Mouse (Mus musculus): ENCODE measurements around the gene Taok2.
"Not testable (repeated sequence)": the region's sequence is repeated elsewhere in the genome, so short reads cannot be mapped to it uniquely, and the experiment has no call there.

The Taok2 gene

DNA sequence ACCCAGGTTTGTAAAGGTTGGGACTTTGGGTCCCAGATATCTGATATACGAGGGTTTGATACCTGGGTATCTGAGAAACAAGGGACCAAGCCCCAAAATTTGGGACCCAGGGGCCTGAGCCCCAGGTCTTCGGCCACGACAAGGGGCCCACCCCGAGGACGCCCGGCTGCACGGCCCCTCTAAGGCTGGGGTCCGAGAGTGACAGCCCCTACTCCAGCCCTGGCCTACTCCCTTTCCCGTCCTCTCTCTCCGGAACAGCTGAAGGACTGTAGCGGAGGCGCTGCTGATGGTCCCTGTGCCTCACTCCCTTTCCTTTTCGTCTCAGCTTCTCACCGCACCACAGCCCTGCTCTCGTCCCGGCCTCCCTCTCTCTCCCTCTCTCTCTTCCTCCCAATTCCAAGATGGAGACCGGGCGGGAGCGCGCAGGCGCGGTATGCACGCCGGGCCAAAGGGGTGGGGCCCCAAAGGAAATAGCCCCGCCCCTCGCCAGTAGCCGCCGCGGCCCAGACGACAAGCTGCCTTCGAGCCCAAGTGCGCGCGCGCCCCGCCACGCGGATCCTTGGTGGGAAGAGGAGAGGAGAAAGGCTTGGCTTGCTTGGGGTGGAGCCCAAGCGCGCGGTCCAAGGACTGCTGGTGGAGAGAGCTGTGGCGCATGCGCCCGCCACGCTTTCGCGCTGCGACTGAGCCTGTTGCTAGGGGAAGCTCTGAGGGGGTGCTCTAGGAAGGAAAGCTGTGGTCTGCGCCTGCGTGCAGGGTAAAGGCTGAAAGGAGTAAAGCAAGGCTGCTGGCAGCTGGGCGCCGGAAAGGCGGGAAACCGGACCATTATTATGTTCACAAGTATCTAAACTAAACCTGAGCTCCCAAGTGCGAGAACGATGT is at the start of gene Taok2:
Taok2 (minus strand) TSS at position 418 of the 879 bp plus-strand sequence.
- DNase-seq = peak; percentile 99

DNA sequence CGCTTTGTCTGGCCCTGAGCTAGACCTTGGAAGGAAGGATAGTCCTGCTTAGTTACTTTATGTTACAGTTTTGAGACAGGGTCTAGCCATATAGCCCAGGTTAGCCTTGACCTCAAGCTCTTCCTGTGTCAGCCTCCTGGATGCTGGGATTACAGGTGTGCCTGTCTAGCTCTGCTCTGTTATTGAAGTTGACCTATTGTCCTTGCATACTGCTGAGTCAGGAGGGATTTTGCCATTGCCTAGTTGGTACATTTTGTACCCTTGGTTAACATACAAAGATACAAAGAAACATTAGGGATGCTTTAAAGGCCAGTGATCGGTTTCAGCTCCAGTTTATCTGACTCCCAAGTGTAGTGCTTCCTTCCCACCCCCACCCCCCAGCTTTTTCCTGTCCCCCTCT is 48.1 kb upstream of the Taok2 start:
- no peak for DNase-seq

GRCm38 (mm10) chr7:126929046-126929445 is 44.5 kb upstream of the Taok2 start:
- no peak for DNase-seq

DNA sequence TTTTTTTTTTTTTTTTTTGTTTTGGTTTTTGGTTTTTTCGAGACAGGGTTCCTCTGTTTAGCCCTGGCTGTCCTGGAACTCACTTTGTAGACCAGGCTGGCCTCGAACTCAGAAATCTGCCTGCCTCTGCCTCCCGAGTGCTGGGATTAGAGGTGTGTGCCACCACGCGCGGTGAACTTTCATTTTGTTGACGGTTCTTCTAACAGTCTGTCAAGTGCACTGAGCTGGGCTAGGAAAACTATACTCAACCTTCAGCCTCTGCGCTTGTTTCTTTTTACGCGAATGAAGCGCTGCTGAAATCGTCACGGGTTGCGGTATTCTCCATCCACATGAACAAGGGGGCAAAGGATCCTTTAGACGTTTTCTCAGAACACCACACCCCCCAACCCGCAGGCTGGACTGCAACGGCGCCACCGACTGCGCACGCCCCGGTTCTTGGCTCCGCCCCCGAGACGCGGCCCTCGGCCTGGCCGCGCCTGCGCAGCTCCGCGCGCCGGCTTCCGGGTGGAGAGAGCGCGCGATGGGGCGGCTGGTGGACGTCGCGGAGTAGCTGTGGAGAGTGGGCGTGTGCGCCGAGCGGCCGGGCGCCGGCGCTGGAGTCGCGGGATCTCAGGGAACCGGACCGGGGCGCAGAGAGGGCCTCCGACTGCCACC is 44.0 kb upstream of the Taok2 start, which contains the start of gene Kctd13:
Kctd13 (plus strand) TSS at position 496 of the 654 bp plus-strand sequence.
- peak; percentile 97 for DNase-seq

DNA sequence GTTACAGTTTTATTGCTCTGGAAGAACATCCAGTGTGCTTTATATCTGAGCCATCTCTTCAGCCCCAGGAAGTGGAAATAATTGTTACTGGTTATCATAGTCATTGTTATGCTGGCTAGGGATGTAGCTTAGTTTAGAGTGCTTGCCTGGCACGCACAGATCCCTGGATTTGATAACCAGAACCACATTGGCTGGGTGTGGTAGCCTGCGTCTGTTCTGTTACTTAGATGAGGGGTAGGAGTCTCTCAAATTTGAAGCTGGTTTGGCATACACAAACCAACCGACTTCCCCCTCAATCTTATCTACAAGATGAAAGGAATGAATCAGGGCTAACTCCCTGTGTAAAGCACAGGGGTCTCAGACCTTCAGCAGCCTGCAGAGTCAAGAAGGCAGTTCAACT is 41.8 kb upstream of the Taok2 start:
- DNase-seq = no peak

- no peak for DNase-seq
Measured at GRCm38 (mm10) chr7:126923999-126924398, 39.5 kb upstream of the Taok2 start.

DNA sequence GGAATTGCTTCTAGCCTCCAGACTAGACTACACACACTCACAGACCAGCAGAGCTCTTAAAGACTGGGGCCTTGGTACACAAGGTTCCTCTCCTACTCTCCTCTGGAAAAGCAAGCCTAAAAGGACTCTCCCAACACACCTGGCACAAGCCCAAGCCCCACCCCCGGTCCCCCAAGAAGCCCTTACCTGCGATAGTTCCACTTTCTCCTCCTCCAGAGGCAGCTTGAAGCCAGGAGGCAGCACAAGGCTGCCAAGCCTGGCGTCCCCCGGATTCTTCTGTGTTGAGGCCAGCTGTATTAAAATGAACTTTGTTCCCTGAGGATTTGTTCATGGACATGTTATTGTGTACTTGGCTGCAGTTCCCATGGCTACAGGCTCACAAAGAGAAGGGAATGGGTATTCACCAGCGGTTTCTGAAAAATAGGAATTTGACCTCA is 38.1 kb upstream of the Taok2 start, which contains the start of gene Tmem219:
Tmem219 (minus strand) TSS at position 294 of the 437 bp plus-strand sequence.
- peak; percentile 89 for DNase-seq

- peak; percentile 53 for DNase-seq
Measured at GRCm38 (mm10) chr7:126921563-126921962, 37.1 kb upstream of the Taok2 start.

GRCm38 (mm10) chr7:126919973-126920372 is 35.5 kb upstream of the Taok2 start:
- no peak for DNase-seq

DNA sequence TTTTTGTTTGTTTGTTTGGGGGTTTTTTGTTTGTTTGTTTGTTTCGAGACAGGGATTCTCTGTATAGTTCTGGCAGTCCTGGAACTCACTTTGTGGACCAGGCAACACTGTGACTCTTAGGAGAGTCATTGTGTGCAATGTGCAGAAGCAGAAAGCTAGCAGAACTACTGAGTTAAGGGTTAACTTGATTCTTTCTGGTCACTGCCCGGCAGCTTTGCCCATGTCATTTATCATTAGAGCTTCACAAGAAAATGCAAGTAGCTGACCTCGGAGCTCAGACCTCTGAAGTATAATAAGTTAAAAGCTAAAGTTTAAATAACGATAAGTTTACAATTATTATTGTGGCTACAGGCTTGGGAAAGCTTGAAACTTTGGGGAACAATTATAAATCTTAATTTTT is 33.9 kb upstream of the Taok2 start:
- DNase-seq = not testable (repeated sequence)

GRCm38 (mm10) chr7:126914844-126915243 is 30.3 kb upstream of the Taok2 start:
- DNase-seq = no peak

DNA sequence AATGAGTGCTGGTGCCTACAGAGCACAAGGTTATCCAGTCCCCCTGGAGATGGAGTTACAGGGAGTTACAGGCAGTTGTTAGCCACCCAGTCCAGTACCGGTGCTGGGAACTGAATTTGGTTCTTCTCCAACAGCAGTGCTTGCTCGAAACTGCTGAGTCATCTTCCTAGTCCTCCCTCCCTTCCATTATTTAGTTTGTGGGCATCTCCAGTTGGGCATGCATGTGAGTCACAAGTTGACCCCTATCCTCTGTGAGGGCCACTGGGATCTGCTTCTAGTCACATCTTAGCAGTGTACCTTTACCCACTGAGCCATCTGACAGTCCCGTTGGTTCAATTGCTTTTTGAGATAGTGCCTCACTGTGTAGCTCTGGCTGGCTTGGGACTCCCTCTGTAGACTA is 21.1 kb upstream of the Taok2 start:
- DNase-seq = no peak

GRCm38 (mm10) chr7:126899781-126900180 is 15.3 kb upstream of the Taok2 start:
- not testable (repeated sequence) for DNase-seq

DNA sequence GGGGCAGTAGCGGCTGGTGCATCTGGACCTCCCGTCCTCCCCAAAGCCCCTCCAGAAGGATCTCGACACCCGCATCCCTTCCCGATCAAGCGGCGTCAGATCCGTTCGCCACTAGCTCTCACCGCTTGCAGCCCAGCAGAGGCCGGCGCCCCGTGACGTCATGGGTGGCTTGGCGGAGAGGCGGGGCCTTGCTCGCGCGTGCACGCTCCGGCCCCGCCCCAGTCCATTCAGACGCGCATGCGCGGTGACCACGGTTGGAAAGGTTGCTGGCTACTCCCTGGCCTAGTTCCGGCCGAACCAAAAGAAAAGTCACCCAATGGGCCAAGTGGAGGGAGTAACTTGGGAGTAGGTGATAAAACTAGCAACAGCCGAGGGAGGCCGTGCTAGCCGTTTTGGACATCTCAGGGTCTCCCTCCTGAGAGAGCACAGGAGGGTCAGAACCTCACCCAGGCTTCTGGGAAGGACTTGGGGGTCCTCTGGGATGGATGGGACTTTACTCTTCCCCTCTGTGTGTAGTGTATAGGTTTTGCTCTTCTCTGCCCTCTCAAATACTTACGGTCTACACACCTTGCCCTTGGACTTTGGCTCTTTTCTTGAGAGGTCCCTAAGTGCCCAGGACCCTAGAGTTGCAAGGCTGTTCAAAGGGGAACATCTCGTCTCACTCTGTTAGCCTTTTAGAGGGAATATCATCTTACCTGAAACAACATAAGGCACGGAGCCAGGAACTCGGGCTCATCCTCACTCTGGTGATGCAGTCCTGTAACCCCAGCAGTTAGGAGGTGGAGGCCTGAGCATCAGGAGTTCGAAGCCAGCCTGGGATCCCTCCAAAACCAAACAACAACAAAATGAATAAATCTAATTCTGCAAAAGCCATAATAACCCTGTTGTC is 13.8 kb upstream of the Taok2 start:
- peak; percentile 98 for DNase-seq

- DNase-seq = peak; percentile 35
Measured at GRCm38 (mm10) chr7:126897390-126898101, 13.0 kb upstream of the Taok2 start.

DNA sequence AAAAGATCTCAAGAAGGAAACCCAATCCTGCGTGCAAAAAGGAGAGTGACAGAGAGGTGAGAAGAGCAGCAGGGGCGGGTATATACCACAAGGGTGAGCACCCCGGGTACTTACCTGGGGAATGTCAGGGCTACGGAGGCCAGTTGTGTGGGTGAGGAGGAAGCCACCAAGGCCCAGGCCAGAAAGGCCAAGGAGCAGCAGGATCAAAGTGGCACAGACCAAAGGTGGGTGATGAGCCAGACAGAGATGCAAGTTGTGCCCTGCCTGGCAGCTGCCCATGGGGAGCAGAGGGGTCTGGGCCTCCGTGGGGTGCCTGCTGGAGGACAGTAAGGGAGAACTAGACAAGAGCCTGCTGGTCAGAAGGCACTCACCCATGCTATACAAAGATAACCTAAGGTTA is 12.4 kb upstream of the Taok2 start:
- no peak for DNase-seq

DNA sequence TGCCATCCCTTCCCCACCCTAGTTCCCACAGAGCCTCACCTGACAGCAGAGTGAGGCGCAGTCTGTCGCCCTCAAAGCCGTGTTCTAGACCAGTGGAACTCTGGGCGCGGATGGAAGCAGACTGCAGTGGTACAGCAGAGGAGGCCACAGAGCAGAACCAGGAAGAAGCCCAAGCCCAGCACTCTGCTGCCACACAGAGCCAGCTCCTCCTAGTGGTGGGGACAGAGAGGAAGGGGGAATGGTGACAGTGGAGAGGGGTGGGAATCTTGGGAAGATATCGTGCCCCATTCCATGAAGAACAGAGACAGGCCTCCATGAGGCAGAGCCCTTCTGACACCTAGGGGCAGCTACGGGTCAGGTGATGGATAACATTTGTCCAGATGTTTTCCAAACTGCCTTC is 4.3 kb upstream of the Taok2 start:
- DNase-seq = peak; percentile 54

DNA sequence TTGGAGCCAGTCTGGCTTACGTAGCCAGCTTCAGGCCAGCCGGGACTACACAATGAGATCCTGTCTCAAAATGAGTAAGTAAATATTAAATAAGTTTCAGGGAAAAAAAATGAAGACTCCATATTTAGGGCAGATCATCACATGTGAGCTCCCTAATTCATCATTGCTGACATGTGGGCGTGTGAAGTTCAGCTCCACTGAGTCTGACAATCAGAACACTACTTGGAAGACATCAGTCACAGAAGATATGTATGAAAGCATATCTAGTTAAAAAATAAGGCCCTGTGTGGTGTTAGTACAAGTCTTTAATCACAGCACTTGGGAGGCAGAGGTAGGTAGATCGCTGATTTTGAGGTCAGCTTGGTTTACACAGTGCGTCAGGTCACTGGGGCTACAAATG is 2.8 kb upstream of the Taok2 start:
- DNase-seq = no peak

DNA sequence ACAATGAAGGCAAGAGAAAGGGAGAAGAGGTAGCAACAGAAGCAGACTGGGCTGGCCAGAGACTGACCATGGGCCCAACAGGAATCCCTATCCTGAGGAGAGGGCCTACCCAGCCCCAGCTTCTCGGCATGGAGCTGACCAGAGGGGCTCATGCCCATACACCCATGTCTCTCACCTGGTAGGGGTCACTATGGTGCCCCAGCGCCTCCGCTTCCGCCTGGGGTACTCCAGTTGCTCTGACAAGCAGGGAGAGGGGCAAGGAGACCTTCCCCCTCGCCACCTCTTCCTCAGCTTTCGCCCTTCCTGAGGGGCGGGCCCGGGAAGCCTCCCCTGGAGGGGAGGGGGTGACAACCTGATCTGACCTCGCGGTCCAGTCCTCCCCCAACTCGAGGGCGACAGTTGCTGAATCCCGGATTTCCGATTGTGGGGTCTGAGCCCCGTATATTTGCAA is 747 bp downstream of the Taok2 start:
- DNase-seq = peak; percentile 43

DNA sequence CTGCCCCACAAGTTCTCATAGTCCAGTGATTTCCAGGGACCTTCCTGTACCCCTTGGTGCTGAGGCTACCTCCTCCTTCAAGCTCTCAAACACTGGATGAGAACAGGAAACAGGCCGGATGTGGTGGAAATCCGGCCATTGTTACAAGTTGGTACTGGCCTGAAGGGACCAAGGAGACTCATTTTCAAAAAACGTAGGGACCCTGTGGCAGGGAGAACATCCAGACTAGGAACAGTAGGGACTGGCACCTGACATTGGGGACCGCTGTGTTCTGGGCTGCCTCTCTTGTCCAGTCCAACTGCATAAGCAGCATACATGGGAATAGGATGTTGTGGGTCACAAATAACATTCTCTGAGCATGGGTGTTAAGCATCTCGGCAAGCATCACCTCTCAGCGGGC is 3.5 kb downstream of the Taok2 start:
- peak; percentile 68 for DNase-seq

DNA sequence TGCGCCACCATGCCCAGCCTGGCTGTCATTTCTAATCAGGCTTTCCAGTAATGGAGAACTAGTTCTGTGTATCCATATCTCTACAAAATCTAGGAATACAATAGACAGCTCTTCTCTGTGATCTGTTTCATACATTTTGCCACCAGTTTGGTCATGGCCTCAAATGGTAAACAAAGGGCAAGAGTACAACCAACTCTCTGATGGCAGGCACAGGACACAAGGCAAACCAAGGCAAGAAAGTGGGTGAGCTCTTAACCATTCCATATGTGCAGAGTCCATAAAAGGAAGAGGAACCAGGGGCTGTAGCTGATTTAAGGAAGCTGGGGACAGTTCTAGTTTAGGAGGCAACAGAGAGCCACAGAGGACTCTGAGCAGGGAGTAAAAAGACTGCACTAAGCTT is 7.3 kb downstream of the Taok2 start:
- DNase-seq = no peak

GRCm38 (mm10) chr7:126870520-126870891 is 14.0 kb downstream of the Taok2 start:
- DNase-seq = no peak

All from kidney, postnatal 14 days (tissue).